Mouse (Mus musculus): ENCODE measurements around the gene Rpl27.
"Not testable (repeated sequence)": the region's sequence is repeated elsewhere in the genome, so short reads cannot be mapped to it uniquely, and the experiment has no call there.

Gene Rpl27

DNA sequence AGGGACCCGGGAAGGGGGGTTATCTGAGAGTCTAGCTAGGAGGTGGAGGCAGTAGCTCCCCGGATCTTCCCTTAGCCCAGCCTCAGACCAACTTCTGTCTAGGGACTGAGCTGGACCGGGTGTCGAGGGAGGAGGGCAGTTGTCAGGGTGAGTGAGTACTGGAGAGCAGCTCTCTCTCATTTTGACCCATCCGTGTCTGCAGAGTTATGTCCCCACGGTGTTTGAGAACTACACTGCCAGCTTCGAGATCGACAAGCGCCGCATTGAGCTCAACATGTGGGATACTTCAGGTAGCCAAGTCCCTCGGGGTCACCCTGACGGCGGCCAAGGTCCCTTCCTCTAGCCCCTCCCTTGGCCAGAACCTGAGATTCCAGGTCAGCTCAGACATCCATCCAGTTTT is 26.6 kb downstream of the Rpl27 start:
- DNase-seq = no peak

DNA sequence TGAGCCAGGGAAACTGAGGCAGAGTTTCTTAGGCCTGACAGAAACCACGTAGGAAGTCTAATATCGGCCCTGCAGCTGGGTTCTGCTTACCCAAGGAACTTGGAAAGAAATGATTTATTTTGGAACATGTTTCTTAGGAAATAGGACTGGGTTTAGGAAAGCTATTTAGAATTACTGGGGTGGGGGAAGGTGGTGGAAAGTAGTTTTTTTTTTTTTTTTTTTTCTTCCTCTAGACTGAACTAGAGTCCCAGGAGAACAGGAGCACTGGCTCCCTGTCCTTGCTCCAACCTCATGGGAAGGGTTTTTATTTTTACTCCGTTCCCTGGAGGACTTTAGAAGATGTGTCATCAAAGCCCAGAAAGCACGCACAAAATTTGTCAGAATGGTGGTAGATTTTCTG is 27.1 kb downstream of the Rpl27 start:
- no peak for DNase-seq

- DNase-seq = no peak
These were observed 28.1 kb downstream of the Rpl27 start for GRCm38 (mm10) chr11:101470206-101470605.

GRCm38 (mm10) chr11:101471926-101472325 is 29.8 kb downstream of the Rpl27 start:
- DNase-seq = no peak

DNA sequence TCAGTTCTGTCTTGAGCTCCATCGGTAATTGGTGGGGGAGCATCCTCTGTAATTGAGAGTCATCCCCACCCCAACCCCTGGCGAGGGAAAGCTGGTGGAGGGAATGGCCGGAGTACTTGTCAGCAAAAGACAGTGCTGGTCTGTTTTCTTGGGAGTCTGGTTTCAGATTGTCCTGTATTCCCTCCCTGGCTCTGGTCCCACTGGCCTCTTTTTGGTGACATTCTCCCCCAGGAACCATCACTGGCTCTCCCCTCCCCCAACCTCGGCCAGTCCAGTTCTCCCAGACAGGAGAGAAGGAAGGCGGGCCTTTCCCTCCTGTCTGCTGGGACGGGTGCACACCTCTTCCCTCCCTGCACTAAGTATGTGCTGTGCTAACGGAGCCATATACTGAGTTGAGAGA is 30.2 kb downstream of the Rpl27 start:
- DNase-seq = no peak

- DNase-seq = not testable (repeated sequence)
These were observed 31.6 kb downstream of the Rpl27 start for GRCm38 (mm10) chr11:101473686-101474085.

GRCm38 (mm10) chr11:101474298-101474697 is 32.2 kb downstream of the Rpl27 start:
- DNase-seq = no peak

GRCm38 (mm10) chr11:101476361-101476760 is 34.3 kb downstream of the Rpl27 start:
- not testable (repeated sequence) for DNase-seq

DNA sequence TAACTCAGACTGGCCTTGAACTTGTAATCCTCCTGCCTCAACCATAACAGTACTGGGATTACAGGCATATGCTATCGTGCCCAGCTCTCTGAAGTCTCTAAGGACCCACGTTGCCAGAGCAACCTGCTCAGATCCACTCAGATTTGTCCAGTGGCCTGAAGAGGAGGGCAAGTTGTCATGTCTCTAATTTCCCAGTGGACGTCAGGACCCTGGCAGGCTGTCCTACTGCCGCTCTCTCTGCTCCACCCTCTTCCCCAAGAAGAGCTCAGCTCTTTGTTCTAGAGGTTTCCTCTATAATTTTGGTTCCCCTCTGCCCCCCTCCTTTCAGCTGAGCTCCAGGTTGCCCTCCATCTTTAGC is 35.1 kb downstream of the Rpl27 start:
- no peak for DNase-seq

DNA sequence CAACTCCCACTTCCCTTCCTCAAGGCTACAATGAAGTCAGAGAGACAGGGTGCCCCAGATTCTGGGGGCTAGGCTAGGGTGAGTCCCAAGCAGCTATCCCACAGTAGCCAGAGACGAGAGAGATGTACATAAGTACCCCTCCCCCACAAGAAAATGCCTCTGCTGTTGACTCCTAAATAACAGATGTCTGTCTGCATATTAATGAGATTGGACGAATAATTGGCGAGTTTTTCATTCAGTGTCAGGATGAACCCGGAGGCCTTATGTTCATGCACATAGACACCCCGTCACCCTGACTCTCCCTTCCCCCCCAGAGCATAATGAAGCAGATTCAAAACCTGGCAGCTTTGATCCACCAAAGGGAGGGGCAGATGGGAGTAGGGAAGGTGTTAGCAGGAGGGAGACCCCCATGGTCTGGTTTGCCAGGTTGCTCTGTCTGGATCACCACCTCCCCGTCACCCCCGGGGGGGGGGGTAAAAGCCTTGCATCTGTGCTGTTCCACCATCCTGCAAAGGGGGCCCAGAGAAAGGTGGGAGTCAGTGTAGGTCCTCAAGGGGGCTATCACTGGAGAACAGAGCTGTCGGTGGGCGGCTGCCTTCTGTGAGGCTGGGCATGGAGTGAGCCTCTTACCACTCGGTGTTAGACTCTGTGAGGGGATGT is 35.6 kb downstream of the Rpl27 start:
- no peak for DNase-seq

GRCm38 (mm10) chr11:101479171-101479635 is 37.1 kb downstream of the Rpl27 start:
- no peak for DNase-seq

DNA sequence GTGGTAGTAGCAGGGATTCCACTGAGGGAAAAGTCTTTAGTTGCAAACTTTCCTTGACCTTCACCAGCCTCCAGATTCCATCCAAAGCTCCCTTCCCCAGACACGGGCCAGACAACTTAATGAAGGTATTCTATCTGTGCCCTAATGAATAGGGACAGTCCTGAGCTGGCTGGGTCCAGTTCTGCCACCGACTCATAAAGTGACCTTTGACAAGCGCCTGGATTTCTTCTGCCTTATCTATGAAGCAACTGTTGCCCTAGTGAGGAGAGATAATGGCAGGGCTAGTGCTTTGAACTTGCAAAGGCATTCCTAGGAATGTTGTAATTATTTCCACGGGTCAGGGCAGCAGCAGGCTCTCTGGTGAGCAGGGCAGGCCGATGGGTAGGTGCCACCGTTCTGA is 38.8 kb downstream of the Rpl27 start:
- no peak for DNase-seq

DNA sequence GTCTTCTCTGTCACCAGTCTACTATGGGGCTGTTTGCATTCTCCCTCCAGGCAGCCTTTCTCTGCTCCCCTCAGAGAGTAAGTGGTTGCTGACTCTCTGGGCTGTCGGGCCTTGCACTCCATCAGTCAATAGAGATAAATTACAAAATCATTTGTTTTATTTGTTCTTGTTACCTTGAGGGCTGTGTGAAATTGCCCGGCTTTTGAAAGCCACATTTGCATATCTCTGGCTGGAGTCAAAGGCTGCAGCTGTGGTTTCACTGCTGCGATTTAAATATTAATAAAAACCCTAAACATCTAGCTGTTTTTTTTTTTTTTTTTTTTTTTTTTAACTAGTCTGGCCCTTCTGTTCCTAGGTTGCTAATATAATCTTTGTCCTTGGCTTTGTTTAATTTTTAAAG is 41.7 kb downstream of the Rpl27 start:
- no peak for DNase-seq

DNA sequence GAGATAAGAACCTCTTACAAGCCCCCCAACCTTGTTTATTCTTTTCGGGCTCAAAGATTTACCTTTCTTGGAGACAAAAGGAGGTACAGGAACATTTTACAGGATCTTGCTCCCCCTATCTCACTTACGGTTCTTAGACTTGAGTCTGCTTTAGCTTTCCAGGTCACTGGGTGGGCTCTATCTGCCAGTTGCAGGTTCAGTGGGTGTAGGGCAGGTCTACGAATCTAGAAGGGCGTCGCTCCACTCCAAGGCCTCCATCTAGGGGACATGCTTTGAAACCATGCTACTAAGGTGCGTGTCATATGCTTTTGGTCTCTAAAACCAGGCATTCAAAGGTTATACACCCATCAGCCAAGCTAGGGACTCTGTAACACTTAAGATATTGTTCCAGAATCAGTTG is 42.1 kb downstream of the Rpl27 start:
- no peak for DNase-seq

DNA sequence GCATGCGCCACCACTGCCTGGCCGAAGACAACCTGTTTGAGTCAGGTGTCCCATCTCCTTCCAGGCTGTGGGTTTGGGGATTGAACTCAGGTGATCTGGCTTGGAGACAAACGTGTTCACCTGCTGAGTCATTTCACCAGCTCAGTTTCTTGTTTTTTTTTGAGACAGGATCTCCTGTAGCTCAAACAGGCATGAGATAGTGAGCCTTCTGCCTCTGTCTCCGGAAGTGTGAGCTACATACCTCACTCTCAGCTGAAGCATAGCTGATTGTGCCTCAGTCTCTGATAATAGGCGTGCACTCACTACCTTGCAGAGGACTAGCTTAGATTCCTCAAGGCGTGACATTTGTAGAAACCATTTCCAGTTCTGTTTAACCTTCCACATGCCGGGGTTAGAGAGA is 42.7 kb downstream of the Rpl27 start:
- no peak for DNase-seq

DNA sequence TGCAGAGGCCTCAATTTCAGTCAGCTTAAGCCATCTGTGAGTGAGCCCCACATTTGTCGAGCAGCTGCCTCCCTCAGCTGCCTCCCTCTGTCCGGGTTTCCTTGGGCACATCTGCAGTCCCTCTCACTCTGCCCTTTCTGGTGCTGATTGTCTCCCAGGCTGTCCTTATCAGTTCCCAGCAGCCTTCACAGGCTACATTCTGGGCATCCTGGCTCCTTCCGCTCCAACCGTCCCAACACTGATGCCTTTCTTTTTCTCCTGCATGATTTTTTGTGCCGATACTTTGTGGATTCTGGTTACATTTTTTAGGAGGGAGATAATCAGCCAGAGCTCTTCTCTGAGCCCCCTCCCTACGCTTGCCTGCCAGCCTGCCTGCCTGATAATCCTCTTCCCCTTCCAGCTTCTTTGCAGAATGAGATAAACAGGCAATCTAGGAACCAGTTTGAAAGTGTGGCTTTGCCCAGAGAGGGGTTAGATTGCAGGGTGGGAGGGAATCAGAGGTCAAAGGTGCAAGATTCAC is 43.5 kb downstream of the Rpl27 start:
- no peak for DNase-seq

DNA sequence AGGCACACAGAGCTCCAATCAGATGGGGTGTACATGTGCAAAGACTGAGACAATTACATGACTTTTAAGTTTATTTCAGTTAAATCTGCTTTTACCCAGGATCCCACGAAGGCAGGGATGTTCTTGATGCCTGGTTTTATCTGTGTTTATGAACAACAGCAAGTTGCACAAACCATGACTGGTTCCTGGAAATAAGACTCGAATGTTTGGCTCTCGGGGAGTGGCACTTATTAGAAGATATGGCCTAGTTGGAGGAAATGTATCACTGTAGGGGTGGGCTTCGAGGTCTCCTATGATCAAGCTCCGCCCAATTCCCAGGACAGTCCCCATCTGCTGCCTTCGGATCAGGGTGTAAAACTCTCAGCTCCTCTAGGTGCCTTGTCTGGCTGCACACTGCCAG is 44.0 kb downstream of the Rpl27 start:
- no peak for DNase-seq

Measured in kidney, adult 11 months (tissue).